ENCODE assay signal across 22 mouse cellular contexts in genomic region chr6:21867310-21867709, GRCm38 (mm10). TPM values are rescaled to one million over a fixed set of nuclear protein-coding genes. Genes with fewer than 3 reads are reported as not detected.
DNase-seq lines count a peak whose midpoint lies in the region; ATAC-seq and TF ChIP-seq lines count a peak whose summit lies in the region.
"Had no signal": no experiment of that assay in that cellular context is flagged by ENCODE, and none has a peak within 500 bp of the region (broad histone marks: within the 10 kb centered on the region; RNA-seq: fewer than 3 reads in every experiment).

No protein-coding gene starts in this region.

- peak; percentile 24 for DNase-seq in forebrain, embryonic 14.5 days (ENCODE audit: low spot score)
- no peak for DNase-seq in heart, adult 11 months
- peak; percentile 38 for DNase-seq in hindbrain, embryonic 14.5 days (ENCODE audit: low spot score)
- DNase-seq in hindbrain, embryonic 10.5 days (ENCODE audit: low spot score), result no peak
- DNase-seq in MEL (ENCODE audit: low read depth, low spot score), result peak; percentile 16
- no peak for DNase-seq in thymus, postnatal 36 days
- DNase-seq: adrenal gland, postnatal 14 days; cerebellum, adult 18-20 months; cerebellum, adult 9-11 months; cerebellum, postnatal 36 days; gastrocnemius, postnatal 10 days; kidney, adult 18-20 months had no signal

- no peak for TF ChIP-seq POLR2A in MEL (IDR thresholded peaks at IDR 0.05; ENCODE audit: control insufficient read depth in 1 of 2, insufficient read depth in 1 of 2, low read depth in 1 of 2, low read length in 2 of 2, poor library complexity in 1 of 2)

- no peak for TF ChIP-seq EP300 in MEL (IDR thresholded peaks at IDR 0.05; ENCODE audit: low read depth in 1 of 2, low read length in 2 of 2)

- no peaks in the 10 kb centered on the region for H3K9me3 ChIP-seq in forebrain, embryonic 14.5 days (replicated peaks; ENCODE audit: control insufficient read depth, low read length)
- H3K9me3 ChIP-seq in forebrain, embryonic 15.5 days, result no peaks in the 10 kb centered on the region
- no peaks in the 10 kb centered on the region for H3K9me3 ChIP-seq in heart, embryonic 15.5 days (replicated peaks)
- no peaks in the 10 kb centered on the region for H3K9me3 ChIP-seq in hindbrain, embryonic 14.5 days (ENCODE audit: control insufficient read depth, low read length)
- no peaks in the 10 kb centered on the region for H3K9me3 ChIP-seq in hindbrain, embryonic 10.5 days
- no peaks in the 10 kb centered on the region for H3K9me3 ChIP-seq in MEL (replicated peaks; ENCODE audit: insufficient read depth, low read length)
- H3K9me3 ChIP-seq: embryonic facial prominence, embryonic 15.5 days; forebrain, embryonic 10.5 days; heart, embryonic 10.5 days; intestine, embryonic 15.5 days had no signal

- no peak overlapping the region for H3K4me2 ChIP-seq in forebrain, embryonic 14.5 days (ENCODE audit: low read length)
- H3K4me2 ChIP-seq in forebrain, embryonic 15.5 days (replicated peaks), result no peak overlapping the region
- 0 out of 2 replicates have a peak overlapping the region, but pooled peaks have one; percentile 8 for H3K4me2 ChIP-seq in heart, embryonic 15.5 days
- no peak overlapping the region for H3K4me2 ChIP-seq in hindbrain, embryonic 14.5 days (replicated peaks)
- H3K4me2 ChIP-seq: embryonic facial prominence, embryonic 15.5 days; intestine, embryonic 15.5 days had no signal

- H3K9ac ChIP-seq in forebrain, embryonic 14.5 days (ENCODE audit: low read length), result no peak overlapping the region
- H3K9ac ChIP-seq in forebrain, embryonic 15.5 days (replicated peaks), result no peak overlapping the region
- H3K9ac ChIP-seq in heart, embryonic 15.5 days, result no peak overlapping the region
- H3K9ac ChIP-seq in hindbrain, embryonic 14.5 days, result no peak overlapping the region
- no peak overlapping the region for H3K9ac ChIP-seq in MEL (ENCODE audit: control insufficient read depth, low read depth, low read length, poor library complexity, severe bottlenecking)
- H3K9ac ChIP-seq: embryonic facial prominence, embryonic 15.5 days; intestine, embryonic 15.5 days had no signal

- H3K79me2 ChIP-seq in MEL (ENCODE audit: control insufficient read depth, insufficient read depth, low read length, poor library complexity), result no peaks in the 10 kb centered on the region

- H3K36me3 ChIP-seq in forebrain, embryonic 14.5 days (ENCODE audit: control insufficient read depth, insufficient read depth, low read length), result no peaks in the 10 kb centered on the region
- H3K36me3 ChIP-seq in forebrain, embryonic 15.5 days, result no peaks in the 10 kb centered on the region
- no peaks in the 10 kb centered on the region for H3K36me3 ChIP-seq in heart, embryonic 15.5 days
- no peaks in the 10 kb centered on the region for H3K36me3 ChIP-seq in hindbrain, embryonic 14.5 days (replicated peaks; ENCODE audit: control insufficient read depth, insufficient read depth)
- no peaks in the 10 kb centered on the region for H3K36me3 ChIP-seq in hindbrain, embryonic 10.5 days
- no peaks in the 10 kb centered on the region for H3K36me3 ChIP-seq in MEL (ENCODE audit: control insufficient read depth in 1 of 2, insufficient read depth in 2 of 2, low read length in 2 of 2)
- H3K36me3 ChIP-seq: embryonic facial prominence, embryonic 15.5 days; forebrain, embryonic 10.5 days; heart, embryonic 10.5 days; intestine, embryonic 15.5 days had no signal

- WGBS in forebrain, embryonic 14.5 days, result 15% methylated on average over 1 of the region's 1 CpGs
- WGBS in forebrain, embryonic 15.5 days, result 32% methylated on average over 1 of the region's 1 CpGs
- 8% methylated on average over 1 of the region's 1 CpGs for WGBS in heart, embryonic 15.5 days
- 35% methylated on average over 1 of the region's 1 CpGs for WGBS in hindbrain, embryonic 14.5 days
- WGBS in hindbrain, embryonic 10.5 days, result 68% methylated on average over 1 of the region's 1 CpGs

- H3K4me3 ChIP-seq in forebrain, embryonic 14.5 days (ENCODE audit: low read depth, low read length), result no peak overlapping the region
- no peak overlapping the region for H3K4me3 ChIP-seq in forebrain, embryonic 15.5 days
- H3K4me3 ChIP-seq in heart, embryonic 15.5 days, result no peak overlapping the region
- no peak overlapping the region for H3K4me3 ChIP-seq in hindbrain, embryonic 14.5 days (replicated peaks; ENCODE audit: low read length)
- no peak overlapping the region for H3K4me3 ChIP-seq in hindbrain, embryonic 10.5 days
- H3K4me3 ChIP-seq in MEL (ENCODE audit: control insufficient read depth in 1 of 2, insufficient read depth in 1 of 2, low read depth in 2 of 2, low read length in 2 of 2), result no peak overlapping the region
- H3K4me3 ChIP-seq: embryonic facial prominence, embryonic 15.5 days; erythroblast, embryonic 14.5 days; forebrain, embryonic 10.5 days; heart, embryonic 10.5 days; intestine, embryonic 15.5 days had no signal

- no peak for ATAC-seq in forebrain, embryonic 14.5 days
- ATAC-seq in forebrain, embryonic 15.5 days (replicated peaks), result no peak
- ATAC-seq in heart, embryonic 15.5 days (replicated peaks; ENCODE audit: insufficient number of reproducible peaks, insufficient read depth, low FRiP score, low read depth), result peak; percentile 62
- ATAC-seq in hindbrain, embryonic 14.5 days (ENCODE audit: low FRiP score), result peak; percentile 27; the same call in 1 of the 2 replicates
- ATAC-seq: activated CD4-positive, CD25-positive, alpha-beta regulatory T cell, adult 4 months; forebrain, embryonic 16.5 days; intestine, embryonic 15.5 days; Patski had no signal

- no peak overlapping the region for H3K27ac ChIP-seq in forebrain, embryonic 14.5 days (ENCODE audit: low read depth, low read length)
- H3K27ac ChIP-seq in forebrain, embryonic 15.5 days (replicated peaks), result no peak overlapping the region
- H3K27ac ChIP-seq in heart, embryonic 15.5 days, result peak overlapping the region; percentile 17; the same call in 1 of the 2 replicates
- H3K27ac ChIP-seq in hindbrain, embryonic 14.5 days, result no peak overlapping the region
- no peak overlapping the region for H3K27ac ChIP-seq in hindbrain, embryonic 10.5 days
- H3K27ac ChIP-seq in MEL (ENCODE audit: control insufficient read depth, low read depth, low read length), result no peak overlapping the region
- H3K27ac ChIP-seq: embryonic facial prominence, embryonic 15.5 days; forebrain, embryonic 10.5 days; heart, embryonic 10.5 days; intestine, embryonic 15.5 days had no signal

- H3K27me3 ChIP-seq in forebrain, embryonic 14.5 days (replicated peaks; ENCODE audit: control insufficient read depth, insufficient read depth, low read length), result no peaks in the 10 kb centered on the region
- H3K27me3 ChIP-seq in forebrain, embryonic 15.5 days, result no peaks in the 10 kb centered on the region
- no peaks in the 10 kb centered on the region for H3K27me3 ChIP-seq in heart, embryonic 15.5 days
- H3K27me3 ChIP-seq in hindbrain, embryonic 14.5 days (ENCODE audit: control insufficient read depth, insufficient read depth, low read length), result no peaks in the 10 kb centered on the region
- H3K27me3 ChIP-seq in hindbrain, embryonic 10.5 days (ENCODE audit: insufficient read depth, poor library complexity, severe bottlenecking), result no peaks in the 10 kb centered on the region
- no peaks in the 10 kb centered on the region for H3K27me3 ChIP-seq in MEL (ENCODE audit: control insufficient read depth in 1 of 2, insufficient read depth in 2 of 2, low read length in 2 of 2)
- H3K27me3 ChIP-seq: embryonic facial prominence, embryonic 15.5 days; intestine, embryonic 15.5 days had no signal

- H3K4me1 ChIP-seq in forebrain, embryonic 14.5 days (ENCODE audit: control insufficient read depth, insufficient read depth, low read length), result no peaks in the 10 kb centered on the region
- H3K4me1 ChIP-seq in forebrain, embryonic 15.5 days, result no peaks in the 10 kb centered on the region
- peaks cover 6% of the 10 kb centered on the region; the same call in 1 of the 2 replicates for H3K4me1 ChIP-seq in heart, embryonic 15.5 days (replicated peaks)
- H3K4me1 ChIP-seq in hindbrain, embryonic 14.5 days (replicated peaks; ENCODE audit: control insufficient read depth, insufficient read depth, low read length), result no peaks in the 10 kb centered on the region
- no peaks in the 10 kb centered on the region for H3K4me1 ChIP-seq in hindbrain, embryonic 10.5 days (replicated peaks)
- no peaks in the 10 kb centered on the region for H3K4me1 ChIP-seq in MEL (ENCODE audit: control insufficient read depth in 1 of 2, insufficient read depth in 2 of 2, low read length in 2 of 2)
- H3K4me1 ChIP-seq: heart, embryonic 10.5 days; intestine, embryonic 15.5 days had no signal

- no peak for TF ChIP-seq CTCF in MEL (IDR thresholded peaks at IDR 0.05 in 2 of 3, conservative IDR thresholded peaks at IDR 0.05 in 1 of 3; ENCODE audit: control insufficient read depth in 1 of 3, insufficient read depth in 1 of 3, low read depth in 2 of 3, low read length in 3 of 3, poor library complexity in 1 of 3, severe bottlenecking in 1 of 3)

- TF ChIP-seq RAD21 in MEL (IDR thresholded peaks at IDR 0.05; ENCODE audit: low read depth, low read length), result no peak

TF ChIP-seq in MEL, 35 proteins besides CTCF, POLR2A, EP300 and RAD21:
- TF ChIP-seq E2F4 (IDR thresholded peaks at IDR 0.05; ENCODE audit: borderline replicate concordance, low read depth, low read length) (no peak), USF1 (IDR thresholded peaks at IDR 0.05; ENCODE audit: low read depth, low read length) (no peak)

RNA-seq across cellular contexts. Expression of gene Tspan12, which starts 15.0 kb away (rescaled TPM):
- 57.1 and 60.7 TPM in 2 replicates for polyA plus RNA-seq in forebrain, embryonic 14.5 days (2014; fragmentation: Nextera tagmentation; extraction: Ambion mirVana)
- 54.0 and 55.8 TPM in 2 replicates for polyA plus RNA-seq in forebrain, embryonic 15.5 days (2015; fragmentation: Nextera tagmentation; extraction: Ambion mirVana)
- 65.9 and 79.5 TPM in 2 replicates for polyA plus RNA-seq in heart, embryonic 15.5 days (2015; fragmentation: Nextera tagmentation; extraction: Ambion mirVana)
- polyA plus RNA-seq in hindbrain, embryonic 14.5 days (2014; fragmentation: Nextera tagmentation; extraction: Ambion mirVana), result 73.7 and 80.1 TPM in 2 replicates
- polyA plus RNA-seq in hindbrain, embryonic 10.5 days (2016; fragmentation: Nextera tagmentation; extraction: Ambion mirVana), result 58.7 and 59.7 TPM in 2 replicates
- not detected in 2 replicates for total RNA-seq in MEL (2012; rRNA removed)
- not detected for polyA plus RNA-seq in MEL (2012; ENCODE audit: insufficient read depth in 1 of 2, insufficient read length in 2 of 2, low read depth in 1 of 2, low replicate concordance in 2 of 2, missing spikeins in 1 of 2)
- polyA plus RNA-seq: activated CD4-positive, CD25-positive, alpha-beta regulatory T cell, adult 4 months; erythroblast, embryonic 14.5 days had no signal

Comparison
In these comparisons a context has a peak if more than half of its experiments do, and no peak if none do; other contexts are left out.
1. DNase-seq: peak in forebrain, embryonic 14.5 days (single experiment), hindbrain, embryonic 14.5 days (single experiment) and MEL (single experiment); none in heart, adult 11 months (single experiment), hindbrain, embryonic 10.5 days (single experiment) and thymus, postnatal 36 days (0 of 2).
2. ATAC-seq: peak in heart, embryonic 15.5 days (single experiment) and hindbrain, embryonic 14.5 days (single experiment); none in forebrain, embryonic 14.5 days (single experiment) and forebrain, embryonic 15.5 days (single experiment).
3. RNA of gene Tspan12, which starts 15.0 kb away (polyA plus RNA-seq): 65.9 to 79.5 TPM in heart, embryonic 15.5 days, 73.7 to 80.1 TPM in hindbrain, embryonic 14.5 days, 57.1 to 60.7 TPM in forebrain, embryonic 14.5 days, 58.7 to 59.7 TPM in hindbrain, embryonic 10.5 days and 54.0 to 55.8 TPM in forebrain, embryonic 15.5 days; not detected in MEL; every median in the first group is over 10 times any median in the second.